Mouse (Mus musculus) frontal cortex, postnatal 10 days (tissue): Measurements from ENCODE around the gene 6820408C15Rik.
A peak's percentile ranks its signal among the peaks of the same experiment; 100 is the strongest.
"Not testable (repeated sequence)": the region's sequence is repeated elsewhere in the genome, so short reads cannot be mapped to it uniquely, and the experiment has no call there.

Experiments used
- DNase-seq, 2 experiments: peaks; one replicate each; pipeline ENCODE4 v3.0.0; 2022; ENCODE audit warnings: low spot score in 2 of 2, mixed read lengths in 1 of 2

The 6820408C15Rik gene

GRCm38 (mm10) chr2:152411471-152411870 is 3.9 kb upstream of the 6820408C15Rik start:
- DNase-seq, result no peak

- no peak for DNase-seq
Observed at GRCm38 (mm10) chr2:152412526-152413157, 2.7 kb upstream of the 6820408C15Rik start.

DNA sequence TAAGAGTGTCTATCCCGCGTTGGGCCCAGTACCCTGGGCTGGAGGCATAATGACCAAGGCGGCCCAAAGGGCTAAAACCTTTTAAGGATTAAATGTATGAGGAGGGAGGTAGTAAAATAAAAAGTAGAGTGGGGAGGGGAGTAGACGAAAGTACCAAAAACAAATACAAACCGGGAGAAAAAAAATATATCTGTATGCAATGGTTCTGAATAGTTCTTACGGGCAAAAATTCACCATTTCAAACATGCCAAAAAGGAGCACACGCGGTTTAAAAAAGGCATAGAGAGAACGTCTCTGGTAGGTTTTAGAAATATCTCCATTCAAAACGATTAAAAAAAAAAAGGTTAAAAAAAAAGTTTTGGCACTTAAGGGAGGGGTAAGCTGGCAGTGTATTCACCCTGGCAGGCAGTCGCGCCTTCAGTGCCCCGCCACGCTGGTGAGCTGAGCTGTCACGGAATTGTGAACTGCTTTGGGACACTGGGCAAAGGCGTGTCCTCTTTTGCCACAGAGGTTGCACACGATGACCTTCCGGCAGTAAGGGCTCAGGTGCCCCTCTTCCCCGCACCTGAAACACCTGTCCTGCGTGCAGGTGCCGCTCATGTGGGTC is 2.1 kb upstream of the 6820408C15Rik start:
- DNase-seq, result no peak

DNA sequence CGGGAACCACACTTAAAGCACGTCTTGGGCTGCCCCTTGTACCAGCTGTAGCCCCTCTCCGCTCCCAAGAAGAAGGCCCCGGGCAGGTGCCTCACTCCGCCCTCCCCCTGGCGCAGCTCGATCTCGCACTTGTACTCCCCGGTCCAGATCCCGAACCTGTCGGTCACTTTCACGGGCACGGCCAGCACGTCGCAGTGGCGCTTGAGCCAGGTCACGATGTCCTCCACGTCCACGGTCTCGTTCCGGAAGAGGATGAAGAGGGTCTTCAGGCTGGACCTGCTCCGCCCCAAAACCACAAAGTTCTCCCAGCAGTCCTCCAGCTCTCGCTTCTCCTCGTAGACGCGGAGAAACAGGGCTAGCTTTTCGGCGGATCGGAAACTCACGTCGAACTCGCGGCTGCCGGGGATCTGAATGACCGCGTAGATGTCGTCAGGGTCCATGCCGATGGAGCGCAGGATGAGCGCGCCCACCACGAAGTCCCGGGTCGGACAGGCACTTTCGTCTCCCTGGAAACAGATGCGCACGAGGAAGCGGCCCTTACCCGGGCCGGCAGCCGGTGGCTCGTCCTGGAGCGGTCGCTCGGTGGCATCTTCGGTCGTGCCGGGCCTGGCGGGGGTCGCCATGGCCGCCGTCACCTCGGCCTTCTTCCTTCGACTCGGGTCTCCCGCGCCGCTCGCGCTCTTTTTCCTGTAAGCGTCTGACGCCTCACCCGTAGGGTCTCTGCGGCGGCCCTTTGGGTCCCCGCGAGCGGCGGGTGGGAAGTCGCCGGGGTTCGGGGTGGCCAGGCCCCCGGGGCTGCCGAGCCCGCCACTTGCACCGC is 1.4 kb upstream of the 6820408C15Rik start:
- DNase-seq, result peak in 1 of 2 experiments; percentile 49

- peak; percentile 81 to 87 for DNase-seq
Observed at GRCm38 (mm10) chr2:152414591-152415165, 709 bp upstream of the 6820408C15Rik start, which contains the start of gene Zcchc3. Zcchc3 (minus strand) TSS chr2:152415027.

- no peak for DNase-seq
Observed at GRCm38 (mm10) chr2:152415786-152416185, 399 bp downstream of the 6820408C15Rik start.

- peak in 1 of 2 experiments; percentile 37 for DNase-seq
Observed at GRCm38 (mm10) chr2:152427493-152427892, 12.1 kb downstream of the 6820408C15Rik start.

GRCm38 (mm10) chr2:152428481-152428880 is 13.1 kb downstream of the 6820408C15Rik start:
- DNase-seq, result not testable (repeated sequence)

DNA sequence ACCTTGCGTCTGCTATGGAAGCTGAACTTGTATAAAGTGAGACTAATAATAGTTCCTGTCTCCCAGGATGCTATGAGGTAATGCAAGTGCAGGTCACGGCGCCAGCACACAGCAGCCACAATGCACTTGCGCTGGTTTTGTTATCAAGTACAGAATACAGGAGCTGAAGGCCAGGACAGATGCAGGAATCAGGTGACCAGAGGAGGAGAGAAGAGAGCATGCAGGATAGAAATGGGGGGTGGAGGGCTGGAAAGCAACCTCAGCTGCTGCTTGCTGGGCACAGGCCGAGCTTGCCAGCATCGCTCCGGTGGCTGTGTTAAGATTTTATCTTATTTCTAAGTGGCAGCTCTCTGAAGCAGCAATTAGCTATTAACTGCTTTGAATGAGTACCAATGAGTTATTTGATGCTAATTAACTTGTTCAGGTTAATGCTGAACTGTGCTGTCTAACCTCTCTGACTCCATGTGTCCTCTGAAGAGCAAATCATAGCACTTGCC is 21.1 kb downstream of the 6820408C15Rik start:
- DNase-seq, result no peak

- DNase-seq, result peak; percentile 55 to 81
Observed at GRCm38 (mm10) chr2:152436983-152437860, 21.8 kb downstream of the 6820408C15Rik start.

DNA sequence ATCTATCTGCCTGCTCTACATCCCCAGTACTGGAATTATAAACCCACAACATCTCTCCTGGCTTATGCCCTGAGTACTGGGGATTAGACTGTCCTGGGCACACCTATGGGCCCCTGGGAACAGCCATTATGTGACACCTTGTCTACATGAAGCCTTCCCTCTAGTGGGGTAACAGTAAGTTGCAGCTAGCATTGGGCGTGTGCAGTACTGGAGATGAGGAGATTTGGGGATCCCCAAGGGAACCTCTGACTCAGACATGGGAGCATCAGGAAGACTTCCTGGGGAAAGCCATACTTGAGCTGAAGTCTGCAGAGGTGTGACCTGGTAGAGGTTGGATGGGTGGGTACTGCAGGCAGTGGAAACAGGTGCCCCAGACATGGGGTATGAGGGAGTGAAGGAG is 23.6 kb downstream of the 6820408C15Rik start:
- DNase-seq, result no peak

- DNase-seq, result no peak
Observed at GRCm38 (mm10) chr2:152439833-152440232, 24.4 kb downstream of the 6820408C15Rik start.

GRCm38 (mm10) chr2:152442322-152442721 is 26.9 kb downstream of the 6820408C15Rik start:
- no peak for DNase-seq

- no peak for DNase-seq
Observed at GRCm38 (mm10) chr2:152443281-152443680, 27.9 kb downstream of the 6820408C15Rik start.

- no peak for DNase-seq
Observed at GRCm38 (mm10) chr2:152446642-152447041, 31.3 kb downstream of the 6820408C15Rik start.

- no peak for DNase-seq
Observed at GRCm38 (mm10) chr2:152447461-152447860, 32.1 kb downstream of the 6820408C15Rik start.

GRCm38 (mm10) chr2:152450241-152450640 is 34.9 kb downstream of the 6820408C15Rik start:
- DNase-seq, result peak in 1 of 2 experiments; percentile 65

GRCm38 (mm10) chr2:152452101-152452781 is 36.9 kb downstream of the 6820408C15Rik start:
- no peak for DNase-seq

GRCm38 (mm10) chr2:152459241-152459640 is 43.9 kb downstream of the 6820408C15Rik start:
- DNase-seq, result no peak

- DNase-seq, result no peak
Observed at GRCm38 (mm10) chr2:152464570-152465150, 49.3 kb downstream of the 6820408C15Rik start, which contains the start of gene Defb23. Defb23 (minus strand) TSS chr2:152464620.
